ENCODE assay signal across 30 mouse cellular contexts in genomic region chr15:10134889-10135288, GRCm38 (mm10). TPM values are rescaled to one million over a fixed set of nuclear protein-coding genes. Genes with fewer than 3 reads are reported as not detected.
DNase-seq lines count a peak whose midpoint lies in the region; ATAC-seq lines count a peak whose summit lies in the region.
"Had no signal": no experiment of that assay in that cellular context is flagged by ENCODE, and none has a peak within 500 bp of the region (broad histone marks: within the 10 kb centered on the region; RNA-seq: fewer than 3 reads in every experiment).

No protein-coding gene starts in this region.

- H3K36me3 ChIP-seq in heart, embryonic 11.5 days (ENCODE audit: control insufficient read depth, insufficient read depth, low read length), result no peaks in the 10 kb centered on the region
- H3K36me3 ChIP-seq: embryonic facial prominence, embryonic 10.5 days; embryonic facial prominence, embryonic 13.5 days; forebrain, embryonic 12.5 days; forebrain, embryonic 15.5 days; hindbrain, embryonic 10.5 days had no signal

- H3K9me3 ChIP-seq in heart, embryonic 11.5 days (replicated peaks; ENCODE audit: control insufficient read depth, low read length), result no peaks in the 10 kb centered on the region
- H3K9me3 ChIP-seq: embryonic facial prominence, embryonic 10.5 days; embryonic facial prominence, embryonic 13.5 days; forebrain, embryonic 12.5 days; forebrain, embryonic 15.5 days; hindbrain, embryonic 10.5 days had no signal

- intact Hi-C loops in heart, postnatal 10 days (cut with DNase I), result no loop called here
- intact Hi-C loops in heart, postnatal 36 days (cut with DNase I), result no loop called here
- intact Hi-C loops in left cerebral cortex, postnatal 14 days (cut with DNase I), result no loop called here
- intact Hi-C loops in left cerebral cortex, postnatal 4 days (cut with DNase I), result no loop called here

- no peak overlapping the region for H3K27ac ChIP-seq in heart, embryonic 11.5 days (ENCODE audit: low read depth, low read length)
- H3K27ac ChIP-seq: embryonic facial prominence, embryonic 10.5 days; embryonic facial prominence, embryonic 13.5 days; forebrain, embryonic 12.5 days; forebrain, embryonic 15.5 days; gastrocnemius, adult 2 months; heart, adult 2 months; hindbrain, embryonic 10.5 days; hindbrain, embryonic 14.5 days; hindbrain, postnatal 0 days had no signal

- H3K27me3 ChIP-seq in heart, embryonic 11.5 days (ENCODE audit: control insufficient read depth, insufficient read depth, low read length), result no peaks in the 10 kb centered on the region
- H3K27me3 ChIP-seq: embryonic facial prominence, embryonic 13.5 days; forebrain, embryonic 12.5 days; forebrain, embryonic 15.5 days had no signal

- DNase-seq in heart, adult 18-20 months, result peak; percentile 4 to 16
- peak; percentile 14 to 23 for DNase-seq in heart, postnatal 10 days
- no peak for DNase-seq in heart, postnatal 36 days
- peak; percentile 2 to 3 for DNase-seq in left cerebral cortex, postnatal 14 days (ENCODE audit: low spot score in 2 of 2)
- no peak for DNase-seq in left cerebral cortex, postnatal 4 days
- no peak for DNase-seq in lung, postnatal 25 days (ENCODE audit: low spot score)
- DNase-seq: adrenal gland, adult 2 months; adrenal gland, postnatal 14 days; cerebellum, adult 11-12 months; cerebellum, adult 8-10 months; cerebellum, postnatal 10 days; cerebellum, postnatal 36 days; embryo, embryonic 11 days; gastrocnemius, adult 2 months; gastrocnemius, postnatal 14 days; heart, adult 2 months; kidney, adult 18-20 months had no signal

- ATAC-seq in heart, embryonic 11.5 days (replicated peaks; ENCODE audit: insufficient number of reproducible peaks, low FRiP score, low TSS enrichment), result no peak
- ATAC-seq: CD4-positive, CD25-positive, alpha-beta regulatory T cell, adult 4 months; forebrain, embryonic 15.5 days; hindbrain, postnatal 0 days; inflammation-experienced regulatory T-cells, adult 6 months; intestine, embryonic 16.5 days had no signal

- H3K9ac ChIP-seq in heart, embryonic 11.5 days (ENCODE audit: low read depth, low read length), result no peak overlapping the region
- H3K9ac ChIP-seq: embryonic facial prominence, embryonic 13.5 days; forebrain, embryonic 12.5 days; forebrain, embryonic 15.5 days; hindbrain, embryonic 14.5 days had no signal

- H3K4me1 ChIP-seq in heart, embryonic 11.5 days (ENCODE audit: control insufficient read depth, insufficient read depth, low read length), result no peaks in the 10 kb centered on the region
- H3K4me1 ChIP-seq: embryonic facial prominence, embryonic 10.5 days; embryonic facial prominence, embryonic 13.5 days; forebrain, embryonic 12.5 days; forebrain, embryonic 15.5 days; hindbrain, embryonic 10.5 days had no signal

- H3K4me2 ChIP-seq in heart, embryonic 11.5 days, result no peak overlapping the region
- H3K4me2 ChIP-seq: embryonic facial prominence, embryonic 13.5 days; forebrain, embryonic 12.5 days; forebrain, embryonic 15.5 days; hindbrain, embryonic 14.5 days had no signal

- 56% methylated on average over 4 of the region's 4 CpGs for WGBS in heart, embryonic 11.5 days (ENCODE audit: insufficient replicate concordance)

- no peak overlapping the region for H3K4me3 ChIP-seq in heart, embryonic 11.5 days (ENCODE audit: low read depth, low read length)
- H3K4me3 ChIP-seq: embryonic facial prominence, embryonic 10.5 days; embryonic facial prominence, embryonic 13.5 days; erythroblast, embryonic 14.5 days; forebrain, embryonic 12.5 days; forebrain, embryonic 15.5 days; gastrocnemius, adult 2 months; heart, adult 2 months; hindbrain, embryonic 10.5 days had no signal

RNA-seq across cellular contexts. Expression of gene Prlr, which starts 42.1 kb away (rescaled TPM):
- total RNA-seq in heart, adult 18-20 months (2021), result 1 to 10 TPM; 7.9 to 8.9 TPM
- polyA plus RNA-seq in heart, embryonic 11.5 days (2014; fragmentation: Nextera tagmentation; extraction: Ambion mirVana), result 1.3 and 4.0 TPM in 2 replicates
- 1 to 10 TPM; 1.4 to 2.0 TPM for total RNA-seq in heart, postnatal 10 days (2021)
- total RNA-seq in heart, postnatal 36 days (2021), result 1 to 10 TPM; 2.6 to 3.2 TPM
- total RNA-seq in left cerebral cortex, postnatal 14 days (2021), result 1 to 10 TPM; 1.3 to 1.9 TPM
- 1 to 10 TPM in 1 of 2 experiments, under 1 TPM in 1; 0.94 to 1.9 TPM for total RNA-seq in left cerebral cortex, postnatal 4 days (2021)
- total RNA-seq: MEL had no signal
- polyA plus RNA-seq: erythroblast, embryonic 14.5 days had no signal

Comparison
In these comparisons a context has a peak if more than half of its experiments do, and no peak if none do; other contexts are left out.
1. DNase-seq: peak in heart, adult 18-20 months (2 of 2), heart, postnatal 10 days (2 of 2) and left cerebral cortex, postnatal 14 days (2 of 2); none in heart, postnatal 36 days (0 of 2), left cerebral cortex, postnatal 4 days (single experiment) and lung, postnatal 25 days (single experiment).